In the genomic region with DNA sequence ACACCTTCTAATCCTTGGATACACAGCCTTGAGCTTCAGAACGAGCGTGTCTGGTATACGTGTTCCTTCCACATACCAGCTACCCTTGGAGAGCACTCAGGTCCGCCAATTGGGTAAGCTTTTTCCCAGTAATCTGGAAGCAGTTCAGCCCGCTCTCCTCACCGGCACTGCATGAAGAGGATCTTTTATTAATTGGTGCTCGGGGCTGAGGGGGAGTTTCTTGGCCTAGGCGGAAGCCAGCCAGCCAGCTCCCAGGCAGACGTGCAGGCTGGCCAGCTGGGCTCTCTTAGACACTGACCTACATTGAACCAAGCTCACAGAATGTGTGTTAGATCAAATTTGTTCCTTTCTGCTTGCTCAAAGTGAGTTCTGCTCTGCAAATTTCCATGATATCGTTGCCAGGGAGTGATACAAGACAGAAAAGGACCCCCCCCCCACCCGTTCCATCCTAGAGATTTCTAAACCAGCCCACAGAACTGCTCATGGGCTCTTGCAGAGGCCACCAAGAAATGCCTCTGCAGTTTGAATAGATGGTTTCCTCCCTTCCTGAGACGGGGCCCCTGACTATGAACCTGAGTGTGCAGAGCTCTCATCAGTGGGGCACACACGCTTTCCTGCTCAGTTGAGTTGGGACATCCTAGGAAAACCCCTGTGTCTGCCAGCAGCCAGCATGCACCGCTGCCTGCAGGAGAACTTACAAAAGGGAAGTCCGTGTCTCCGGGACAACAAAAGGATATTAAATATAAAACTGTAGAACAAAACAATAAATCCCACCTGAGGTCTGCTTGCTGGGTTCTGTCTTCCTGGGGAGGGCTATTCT, we compare ENCODE assay signal across 9 mouse cellular contexts.
DNase-seq lines count a peak whose midpoint lies in the region; ATAC-seq and TF ChIP-seq lines count a peak whose summit lies in the region.
"Had no signal": no experiment of that assay in that cellular context is flagged by ENCODE, and none has a peak within 500 bp of the region (broad histone marks: within the 10 kb centered on the region; RNA-seq: fewer than 3 reads in every experiment).

No protein-coding gene starts in this region.

- peak; percentile 31 to 40 for DNase-seq in cerebellum, adult 18-20 months
- peak; percentile 71 for DNase-seq in limb, embryonic 14.5 days (ENCODE audit: low spot score)
- DNase-seq in urinary bladder, postnatal 25 days (ENCODE audit: low spot score), result peak; percentile 26
- DNase-seq in thymus, adult 2 months, result no peak

- WGBS in embryonic facial prominence, embryonic 15.5 days, result 35% methylated on average over 16 of the region's 16 CpGs
- 63% methylated on average over 16 of the region's 16 CpGs for WGBS in heart, embryonic 12.5 days
- WGBS in kidney, embryonic 16.5 days, result 44% methylated on average over 16 of the region's 16 CpGs
- WGBS in limb, embryonic 14.5 days, result 33% methylated on average over 16 of the region's 16 CpGs
- WGBS in neural tube, embryonic 14.5 days, result 46% methylated on average over 16 of the region's 16 CpGs
- 65% methylated on average over 16 of the region's 16 CpGs for WGBS in thymus, adult 2 months

- peaks cover 46% of the 10 kb centered on the region for H3K4me1 ChIP-seq in embryonic facial prominence, embryonic 15.5 days
- peaks cover 10% of the 10 kb centered on the region; the same call in 1 of the 2 replicates for H3K4me1 ChIP-seq in heart, embryonic 12.5 days (replicated peaks)
- H3K4me1 ChIP-seq in kidney, embryonic 16.5 days (ENCODE audit: insufficient read depth, low read length), result peaks cover 21% of the 10 kb centered on the region
- H3K4me1 ChIP-seq in limb, embryonic 14.5 days (ENCODE audit: control insufficient read depth, insufficient read depth, low read length), result peaks cover 26% of the 10 kb centered on the region
- H3K4me1 ChIP-seq in neural tube, embryonic 14.5 days (ENCODE audit: control insufficient read depth, insufficient read depth, low read length), result peaks cover 9% of the 10 kb centered on the region; the same call in 1 of the 2 replicates
- no peaks in the 10 kb centered on the region for H3K4me1 ChIP-seq in thymus, adult 2 months (replicated peaks; ENCODE audit: control insufficient read depth, insufficient read depth, low read length)

- H3K27ac ChIP-seq in embryonic facial prominence, embryonic 15.5 days (replicated peaks), result peak overlapping the region; percentile 86
- H3K27ac ChIP-seq in heart, embryonic 12.5 days (ENCODE audit: poor library complexity, severe bottlenecking), result peak overlapping the region; percentile 37; the same call in 1 of the 2 replicates
- peak overlapping the region; percentile 67 for H3K27ac ChIP-seq in kidney, embryonic 16.5 days (ENCODE audit: low read length)
- H3K27ac ChIP-seq in limb, embryonic 14.5 days (replicated peaks; ENCODE audit: low read depth, low read length), result peak overlapping the region; percentile 82
- H3K27ac ChIP-seq in neural tube, embryonic 14.5 days (ENCODE audit: low read depth, low read length), result peak overlapping the region; percentile 28; the same call in 1 of the 2 replicates
- H3K27ac ChIP-seq in thymus, adult 2 months (ENCODE audit: control insufficient read depth, insufficient read depth, low read length), result no peak overlapping the region
- H3K27ac ChIP-seq: macrophage had no signal

- TF ChIP-seq POLR2A in limb, embryonic 14.5 days (IDR thresholded peaks at IDR 0.05; ENCODE audit: borderline replicate concordance, extremely low read depth, insufficient read depth, insufficient read length), result no peak
- TF ChIP-seq POLR2A in thymus, adult 2 months (IDR thresholded peaks at IDR 0.05; ENCODE audit: control insufficient read depth, extremely low read depth, insufficient read depth, low read length, poor library complexity), result no peak

- H3K4me2 ChIP-seq in embryonic facial prominence, embryonic 15.5 days (replicated peaks), result no peak overlapping the region
- H3K4me2 ChIP-seq in heart, embryonic 12.5 days, result no peak overlapping the region
- H3K4me2 ChIP-seq in kidney, embryonic 16.5 days (replicated peaks; ENCODE audit: low read depth, low read length), result no peak overlapping the region
- H3K4me2 ChIP-seq in limb, embryonic 14.5 days (replicated peaks; ENCODE audit: low read depth, low read length, severe bottlenecking), result no peak overlapping the region
- H3K4me2 ChIP-seq in neural tube, embryonic 14.5 days (ENCODE audit: low read depth, low read length), result no peak overlapping the region

- no peaks in the 10 kb centered on the region for H3K9me3 ChIP-seq in embryonic facial prominence, embryonic 15.5 days (replicated peaks)
- no peaks in the 10 kb centered on the region for H3K9me3 ChIP-seq in heart, embryonic 12.5 days (replicated peaks)
- no peaks in the 10 kb centered on the region for H3K9me3 ChIP-seq in kidney, embryonic 16.5 days (ENCODE audit: low read length)
- H3K9me3 ChIP-seq in limb, embryonic 14.5 days (ENCODE audit: control insufficient read depth, low read length), result no peaks in the 10 kb centered on the region
- H3K9me3 ChIP-seq in neural tube, embryonic 14.5 days (ENCODE audit: control insufficient read depth, low read length), result no peaks in the 10 kb centered on the region

- H3K27me3 ChIP-seq in embryonic facial prominence, embryonic 15.5 days, result no peaks in the 10 kb centered on the region
- H3K27me3 ChIP-seq in heart, embryonic 12.5 days (replicated peaks), result no peaks in the 10 kb centered on the region
- H3K27me3 ChIP-seq in kidney, embryonic 16.5 days (ENCODE audit: insufficient read depth, low read length), result no peaks in the 10 kb centered on the region
- no peaks in the 10 kb centered on the region for H3K27me3 ChIP-seq in limb, embryonic 14.5 days (ENCODE audit: control insufficient read depth, insufficient read depth, low read length)
- H3K27me3 ChIP-seq in neural tube, embryonic 14.5 days (ENCODE audit: control insufficient read depth, insufficient read depth, low read length), result no peaks in the 10 kb centered on the region; the same call in 1 of the 2 replicates
- no peaks in the 10 kb centered on the region for H3K27me3 ChIP-seq in thymus, adult 2 months (ENCODE audit: control insufficient read depth, insufficient read depth, low read length)

- H3K36me3 ChIP-seq in embryonic facial prominence, embryonic 15.5 days, result no peaks in the 10 kb centered on the region
- H3K36me3 ChIP-seq in heart, embryonic 12.5 days, result no peaks in the 10 kb centered on the region
- no peaks in the 10 kb centered on the region for H3K36me3 ChIP-seq in kidney, embryonic 16.5 days (ENCODE audit: insufficient read depth, low read length)
- H3K36me3 ChIP-seq in limb, embryonic 14.5 days (ENCODE audit: control insufficient read depth, insufficient read depth, low read length), result no peaks in the 10 kb centered on the region
- H3K36me3 ChIP-seq in neural tube, embryonic 14.5 days (ENCODE audit: control insufficient read depth, insufficient read depth, low read length), result no peaks in the 10 kb centered on the region
- H3K36me3 ChIP-seq in thymus, adult 2 months (ENCODE audit: control insufficient read depth, insufficient read depth, low read length), result no peaks in the 10 kb centered on the region

- H3K4me3 ChIP-seq in embryonic facial prominence, embryonic 15.5 days (replicated peaks), result no peak overlapping the region
- no peak overlapping the region for H3K4me3 ChIP-seq in heart, embryonic 12.5 days
- H3K4me3 ChIP-seq in kidney, embryonic 16.5 days (ENCODE audit: low read length), result no peak overlapping the region
- no peak overlapping the region for H3K4me3 ChIP-seq in limb, embryonic 14.5 days (replicated peaks; ENCODE audit: low read length)
- no peak overlapping the region for H3K4me3 ChIP-seq in neural tube, embryonic 14.5 days (ENCODE audit: low read depth, low read length)
- H3K4me3 ChIP-seq in thymus, adult 2 months (ENCODE audit: control insufficient read depth, insufficient read depth, low read length), result no peak overlapping the region

- no peak for TF ChIP-seq CTCF in thymus, adult 2 months (IDR thresholded peaks at IDR 0.05; ENCODE audit: borderline replicate concordance, control insufficient read depth, extremely low read depth, insufficient read depth, low read length, poor library complexity)

- ATAC-seq in embryonic facial prominence, embryonic 15.5 days (ENCODE audit: insufficient number of reproducible peaks, low FRiP score, low TSS enrichment, low read depth), result peak; percentile 72
- no peak for ATAC-seq in heart, embryonic 12.5 days (ENCODE audit: insufficient number of reproducible peaks, low FRiP score)
- peak; percentile 65 for ATAC-seq in kidney, embryonic 16.5 days (ENCODE audit: low FRiP score, low TSS enrichment)
- peak; percentile 86 for ATAC-seq in limb, embryonic 14.5 days (ENCODE audit: low FRiP score, low read depth)
- 0 out of 2 replicates have a peak, but pooled peaks have one; percentile 28 for ATAC-seq in neural tube, embryonic 14.5 days (ENCODE audit: low read depth)

- H3K9ac ChIP-seq in embryonic facial prominence, embryonic 15.5 days, result no peak overlapping the region
- H3K9ac ChIP-seq in heart, embryonic 12.5 days, result no peak overlapping the region
- H3K9ac ChIP-seq in kidney, embryonic 16.5 days (replicated peaks; ENCODE audit: low read length), result 0 out of 2 replicates have a peak overlapping the region, but pooled peaks have one; percentile 9
- no peak overlapping the region for H3K9ac ChIP-seq in limb, embryonic 14.5 days (ENCODE audit: low read depth, low read length, severe bottlenecking)
- no peak overlapping the region for H3K9ac ChIP-seq in neural tube, embryonic 14.5 days (replicated peaks; ENCODE audit: low read depth, low read length)
